Mouse (Mus musculus) kidney, embryonic 15.5 days (tissue): ENCODE results near the gene Gpcpd1. TPM values are rescaled to one million over a fixed set of nuclear protein-coding genes. Genes with fewer than 3 reads are reported as not detected.
A peak's percentile ranks its signal among the peaks of the same experiment; 100 is the strongest.
"Not testable (repeated sequence)": the region's sequence is repeated elsewhere in the genome, so short reads cannot be mapped to it uniquely, and the experiment has no call there.

ENCODE experiments used
- ATAC-seq: fragments of 200-750 bp; cut with Nextera tagmentation; replicated peaks from 2 replicates; pipeline ENCODE4 v1.8.0; 2017; ENCODE audit warnings: moderate TSS enrichment; ENCODE audit not compliant: low FRiP score
- H3K27ac ChIP-seq: fragments of 300-500 bp; sonication (generic); 2 replicates; pipeline ENCODE4 v1.5.1; 2015; ENCODE audit warnings: mild to moderate bottlenecking, inconsistent platforms
- H3K27me3 ChIP-seq: fragments of 300-500 bp; sonication (generic); 2 replicates; pipeline ENCODE4 v1.6.1; 2015; ENCODE audit warnings: inconsistent platforms
- H3K36me3 ChIP-seq: fragments of 300-500 bp; sonication (generic); 2 replicates; pipeline ENCODE4 v1.6.1; 2015; ENCODE audit warnings: inconsistent platforms
- H3K4me1 ChIP-seq: fragments of 300-500 bp; sonication (generic); 2 replicates; pipeline ENCODE4 v1.6.1; 2015; ENCODE audit warnings: inconsistent platforms
- H3K4me2 ChIP-seq: fragments of 300-500 bp; sonication (generic); 2 replicates; pipeline ENCODE4 v1.6.1; 2015; ENCODE audit warnings: moderate library complexity, mild to moderate bottlenecking, inconsistent platforms
- H3K4me3 ChIP-seq: fragments of 300-500 bp; sonication (generic); replicated peaks from 2 replicates; pipeline ENCODE4 v1.5.1; 2015; ENCODE audit warnings: mild to moderate bottlenecking, inconsistent platforms
- H3K9ac ChIP-seq: fragments of 300-500 bp; sonication (generic); 2 replicates; pipeline ENCODE4 v1.6.1; 2015; ENCODE audit warnings: mild to moderate bottlenecking, inconsistent platforms
- H3K9me3 ChIP-seq: fragments of 300-500 bp; sonication (generic); replicated peaks from 2 replicates; pipeline ENCODE4 v1.6.1; 2016; ENCODE audit warnings: inconsistent platforms
- WGBS: fragments of 180-500 bp; shearing (Covaris S2); methylation state at CpG from one replicate; pipeline ENCODE4 v1.1.7; 2015; ENCODE audit warnings: mixed read lengths; 5-methylcytosine and 5-hydroxymethylcytosine counted together
- polyA plus RNA-seq: library from polyadenylated mRNA; unstranded; fragments of >200 nt; fragmentation: Nextera tagmentation; extraction: Ambion mirVana; gene quantifications from 2 replicates; pipeline ENCODE4 v1.2.1, GENCODE M21; 2015

The Gpcpd1 gene
- polyA plus RNA-seq, 1 experiment from 2014 or later: 33.6 TPM

DNA sequence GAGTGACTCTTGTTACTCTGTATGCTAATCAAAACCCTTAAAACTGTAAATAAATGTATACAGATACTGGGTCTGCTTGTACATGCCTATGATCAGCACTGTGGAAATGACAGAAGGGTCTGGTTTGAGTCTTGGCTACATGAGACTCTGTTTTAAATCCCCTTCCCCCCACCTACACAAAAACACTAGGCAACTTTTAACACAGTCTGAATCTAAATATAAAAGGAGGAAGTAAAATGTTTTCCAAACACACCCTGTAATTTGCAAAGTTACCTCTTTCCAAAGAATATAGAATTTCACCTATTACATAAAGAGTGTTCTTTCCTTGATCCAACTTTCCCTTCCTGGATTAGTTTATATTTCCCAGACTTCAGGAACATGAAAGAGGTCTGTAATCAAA lies 14.2 kb upstream of the Gpcpd1 start:
- Histone ChIP-seq H3K9ac (no peak overlapping the region), H3K4me3 (no peak overlapping the region), H3K9me3 (no peaks in the 10 kb centered on the region), H3K4me1 (no peaks in the 10 kb centered on the region), H3K36me3 (no peaks in the 10 kb centered on the region), H3K27ac (no peak overlapping the region), H3K4me2 (no peak overlapping the region), H3K27me3 (no peaks in the 10 kb centered on the region)
- no peak for ATAC-seq

DNA sequence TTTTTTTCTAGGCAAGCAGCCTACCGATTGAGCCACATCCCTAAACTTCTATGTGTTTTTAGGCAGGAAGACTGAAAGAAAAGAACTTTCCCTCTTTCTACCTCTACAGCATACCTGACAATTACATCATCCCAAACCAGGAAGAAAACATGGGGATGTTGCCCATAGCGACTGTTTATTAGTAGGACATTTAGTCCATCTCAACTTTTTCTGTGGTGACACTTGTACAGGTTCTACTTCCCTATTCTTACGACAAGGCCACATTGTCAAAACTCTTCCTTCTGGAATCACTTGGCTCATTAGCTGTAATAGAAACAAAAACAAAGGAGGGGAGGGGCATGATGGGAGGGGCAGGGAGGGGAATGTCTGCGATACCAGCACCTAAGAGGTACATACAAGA lies 12.6 kb upstream of the Gpcpd1 start:
- ATAC-seq: no peak
- Histone ChIP-seq H3K27me3 (no peaks in the 10 kb centered on the region), H3K36me3 (no peaks in the 10 kb centered on the region), H3K9me3 (no peaks in the 10 kb centered on the region), H3K9ac (no peak overlapping the region), H3K4me2 (no peak overlapping the region), H3K4me1 (no peaks in the 10 kb centered on the region), H3K27ac (no peak overlapping the region), H3K4me3 (no peak overlapping the region)
- 79% methylated on average over 4 of the region's 4 CpGs for WGBS

DNA sequence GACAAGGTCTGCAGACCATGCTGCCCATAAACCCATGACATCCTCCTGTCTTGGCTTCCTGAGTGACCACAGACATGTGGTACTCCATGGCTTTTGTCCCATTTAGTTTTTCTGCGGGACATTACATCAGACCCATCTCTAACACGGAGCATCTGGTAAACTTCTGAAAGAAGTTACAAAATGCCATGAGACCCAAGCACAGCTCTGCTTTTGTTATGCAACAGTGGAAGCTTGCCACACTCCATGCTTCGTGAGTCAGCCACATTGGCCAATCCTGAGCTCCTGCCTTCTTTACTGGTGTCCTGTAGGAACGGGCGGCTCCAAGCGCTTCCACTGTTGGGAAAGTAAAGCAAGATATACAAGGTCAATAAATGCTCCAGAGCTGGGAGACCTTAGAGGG lies 11.6 kb upstream of the Gpcpd1 start:
- H3K4me1 ChIP-seq: no peaks in the 10 kb centered on the region
- H3K9me3 ChIP-seq: no peaks in the 10 kb centered on the region
- no peaks in the 10 kb centered on the region for H3K27me3 ChIP-seq
- no peak overlapping the region for H3K4me3 ChIP-seq
- no peak overlapping the region for H3K4me2 ChIP-seq
- no peaks in the 10 kb centered on the region for H3K36me3 ChIP-seq
- no peak overlapping the region for H3K27ac ChIP-seq
- H3K9ac ChIP-seq: no peak overlapping the region
- 87% methylated on average over 6 of the region's 6 CpGs for WGBS
- no peak for ATAC-seq

DNA sequence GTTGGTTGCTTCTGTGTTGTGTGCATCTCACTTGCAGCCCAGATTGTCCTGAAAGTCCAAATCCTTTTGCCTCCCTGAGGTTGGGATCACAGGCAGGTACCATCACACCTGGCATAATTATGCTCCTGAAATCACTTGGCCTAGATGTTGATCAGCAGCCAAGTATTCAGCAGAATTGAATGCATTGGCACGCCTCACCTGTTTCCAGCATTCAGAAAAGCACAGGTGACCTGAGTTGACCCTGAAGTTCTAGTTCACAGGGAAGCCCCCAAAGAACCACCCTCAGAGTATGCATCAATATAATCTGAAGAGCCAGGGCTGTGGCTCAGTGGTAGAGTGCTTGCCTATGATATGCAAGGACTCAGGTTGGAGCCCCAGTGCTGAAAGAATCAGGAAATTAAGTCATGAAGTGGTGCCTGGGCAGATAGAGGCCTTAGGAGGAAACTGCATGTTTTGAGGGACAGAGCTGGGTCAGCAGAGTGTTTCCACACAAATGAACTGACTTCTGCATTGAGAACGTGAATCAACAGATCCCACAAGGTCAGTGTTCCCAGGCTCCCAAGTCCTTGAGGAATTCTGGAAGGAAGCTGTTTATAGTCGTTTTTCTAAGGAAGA lies 10.4 kb upstream of the Gpcpd1 start:
- Histone ChIP-seq H3K36me3 (no peaks in the 10 kb centered on the region), H3K4me1 (no peaks in the 10 kb centered on the region), H3K4me2 (no peak overlapping the region), H3K9ac (no peak overlapping the region), H3K27me3 (no peaks in the 10 kb centered on the region), H3K4me3 (no peak overlapping the region), H3K27ac (no peak overlapping the region), H3K9me3 (no peaks in the 10 kb centered on the region)
- ATAC-seq: no peak
- WGBS: 66% methylated on average over 3 of the region's 3 CpGs

DNA sequence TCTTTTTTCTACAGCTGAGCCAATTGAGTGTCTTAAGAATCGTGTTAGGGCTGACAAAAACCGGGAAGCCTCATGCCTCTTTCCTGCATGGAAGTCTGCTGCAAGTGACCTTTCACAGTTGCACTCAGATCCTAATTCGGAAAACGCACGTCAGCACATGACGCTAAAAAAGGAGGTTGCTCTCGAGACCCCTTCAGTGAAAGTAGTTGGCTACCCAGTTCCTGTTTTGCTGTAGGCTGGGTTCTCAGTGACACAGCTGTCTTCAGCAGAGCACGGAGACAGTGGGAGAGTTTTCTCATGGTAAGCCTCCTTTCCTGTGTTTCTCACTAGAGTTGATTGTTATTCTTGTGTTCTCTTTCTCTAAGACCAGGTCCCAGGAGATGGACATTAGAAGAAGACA lies 9.7 kb upstream of the Gpcpd1 start:
- 63% methylated on average over 8 of the region's 8 CpGs for WGBS
- Histone ChIP-seq H3K4me3 (no peak overlapping the region), H3K4me1 (no peaks in the 10 kb centered on the region), H3K9me3 (no peaks in the 10 kb centered on the region), H3K27me3 (no peaks in the 10 kb centered on the region), H3K4me2 (no peak overlapping the region), H3K9ac (no peak overlapping the region), H3K36me3 (no peaks in the 10 kb centered on the region), H3K27ac (no peak overlapping the region)
- ATAC-seq: no peak

DNA sequence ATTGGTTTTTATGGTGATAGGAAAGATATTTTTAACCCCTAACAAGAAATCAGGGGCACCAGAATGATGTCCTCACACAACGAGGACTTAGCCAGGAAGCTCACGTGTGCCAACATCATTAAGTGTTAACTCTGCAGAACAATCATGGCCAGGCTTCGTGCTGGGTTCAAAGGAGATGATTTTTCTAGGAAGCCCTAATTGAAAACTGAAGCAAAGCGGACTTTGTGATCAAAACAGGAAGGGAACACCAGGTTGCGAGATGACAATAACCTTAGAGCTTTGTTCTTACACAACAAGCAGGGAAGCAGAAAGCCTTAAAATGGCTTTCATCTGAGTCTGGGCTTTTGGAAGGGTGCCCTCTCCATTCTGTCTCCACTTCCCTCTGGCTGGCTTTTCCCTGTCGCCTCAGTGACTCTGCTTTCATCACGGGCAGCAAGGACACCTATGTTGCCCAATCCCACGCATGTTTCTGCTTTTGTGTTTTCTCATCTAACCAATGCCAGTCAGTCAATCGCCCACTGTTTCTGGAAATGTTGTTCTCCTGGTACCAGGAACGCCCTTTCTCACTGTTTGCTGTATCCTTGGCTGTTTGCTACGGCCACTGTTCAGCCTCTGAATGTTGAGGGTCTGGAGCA lies 8.2 kb upstream of the Gpcpd1 start:
- Histone ChIP-seq H3K4me3 (no peak overlapping the region), H3K27ac (no peak overlapping the region), H3K9me3 (no peaks in the 10 kb centered on the region), H3K4me2 (no peak overlapping the region), H3K9ac (no peak overlapping the region), H3K27me3 (no peaks in the 10 kb centered on the region), H3K36me3 (no peaks in the 10 kb centered on the region), H3K4me1 (no peaks in the 10 kb centered on the region)
- WGBS: 87% methylated on average over 11 of the region's 11 CpGs
- ATAC-seq: no peak

DNA sequence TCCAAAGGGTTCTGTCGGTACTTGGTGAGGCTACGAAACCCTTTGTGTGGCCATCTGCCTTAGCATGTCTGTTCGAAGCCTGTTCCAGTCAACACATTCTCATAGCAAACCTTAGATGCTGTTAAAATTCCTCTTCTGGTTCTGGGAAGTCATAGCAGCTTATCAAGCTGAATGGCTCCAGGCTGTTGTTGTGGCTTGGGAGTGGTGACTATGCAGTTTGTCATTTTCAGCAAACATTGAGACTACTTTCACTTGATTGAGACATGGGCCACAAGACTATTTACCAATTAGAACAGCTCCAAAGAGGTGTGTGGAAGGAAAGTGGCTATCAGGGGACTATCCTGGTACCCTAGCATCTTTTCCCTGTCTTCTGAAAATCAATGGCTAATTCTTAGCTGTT lies 4.6 kb upstream of the Gpcpd1 start:
- H3K9me3 ChIP-seq: no peaks in the 10 kb centered on the region
- no peaks in the 10 kb centered on the region for H3K36me3 ChIP-seq
- 93% methylated on average over 3 of the region's 3 CpGs for WGBS
- ATAC-seq: no peak
- no peak overlapping the region for H3K27ac ChIP-seq
- H3K4me1 ChIP-seq: peaks cover 6% of the 10 kb centered on the region; the same call in 1 of the 2 replicates
- H3K9ac ChIP-seq: no peak overlapping the region
- no peak overlapping the region for H3K4me3 ChIP-seq
- H3K4me2 ChIP-seq: no peak overlapping the region
- no peaks in the 10 kb centered on the region for H3K27me3 ChIP-seq

DNA sequence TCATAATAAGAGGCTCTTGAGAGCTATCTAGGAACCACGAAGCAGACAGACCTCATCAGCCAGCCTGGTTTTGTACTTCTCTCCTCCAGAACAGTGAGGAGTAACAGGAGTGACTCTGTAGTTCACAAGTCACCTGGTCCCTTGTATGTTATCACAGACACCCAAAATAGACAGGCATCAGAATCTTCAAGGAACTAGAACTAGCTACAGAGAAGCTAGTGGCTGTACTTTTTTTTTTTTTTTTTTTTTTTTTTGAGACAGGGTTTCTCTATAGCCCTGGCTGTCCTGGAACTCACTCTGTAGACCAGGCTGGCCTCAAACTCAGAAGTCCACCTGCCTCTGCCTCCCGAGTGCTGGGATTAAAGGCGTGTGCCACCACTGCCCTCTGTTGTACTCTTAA lies 4.0 kb upstream of the Gpcpd1 start:
- not testable (repeated sequence) for H3K4me1 ChIP-seq, H3K27me3 ChIP-seq, H3K4me2 ChIP-seq, H3K27ac ChIP-seq, ATAC-seq, H3K9ac ChIP-seq, H3K36me3 ChIP-seq, H3K9me3 ChIP-seq, H3K4me3 ChIP-seq
- WGBS: 88% methylated on average over 3 of the region's 3 CpGs

DNA sequence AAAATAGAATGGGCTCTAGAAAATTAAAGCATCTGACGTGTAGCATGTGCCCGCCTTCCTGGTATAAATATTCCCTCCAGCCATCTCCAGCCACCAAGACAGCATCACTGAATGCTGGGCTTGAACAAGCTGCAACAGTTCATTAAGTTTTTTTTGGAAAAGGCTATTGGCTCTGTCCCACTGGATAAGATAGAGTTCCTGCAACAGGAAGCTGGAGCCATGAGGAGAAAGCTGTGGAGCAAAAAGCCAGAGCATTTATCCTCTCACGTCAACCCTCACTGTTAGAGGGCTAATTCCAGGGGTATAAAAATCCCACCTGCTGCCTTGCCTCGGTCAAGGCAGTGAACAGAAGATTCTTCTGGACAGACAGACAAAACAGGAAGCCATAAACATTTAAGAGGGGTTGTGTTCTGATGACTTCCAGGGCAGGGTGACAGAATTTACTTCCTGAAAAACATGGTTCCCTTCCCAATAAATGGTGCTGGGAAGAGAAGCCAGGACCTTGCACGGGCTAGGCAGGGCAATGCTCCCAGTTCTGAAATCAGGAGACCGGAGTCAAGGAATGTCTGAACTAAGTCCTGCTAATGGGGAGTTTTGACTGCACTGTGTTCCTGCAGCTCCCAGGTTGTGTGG lies 2.5 kb upstream of the Gpcpd1 start:
- Histone ChIP-seq H3K27me3 (no peaks in the 10 kb centered on the region), H3K36me3 (no peaks in the 10 kb centered on the region), H3K27ac (peak overlapping the region; percentile 2; the same call in 1 of the 2 replicates), H3K9me3 (no peaks in the 10 kb centered on the region), H3K4me1 (peaks cover 6% of the 10 kb centered on the region; the same call in 1 of the 2 replicates), H3K9ac (no peak overlapping the region), H3K4me3 (no peak overlapping the region), H3K4me2 (no peak overlapping the region)
- ATAC-seq: 0 out of 2 replicates have a peak, but pooled peaks have one; percentile 33
- WGBS: 36% methylated on average over 6 of the region's 6 CpGs

DNA sequence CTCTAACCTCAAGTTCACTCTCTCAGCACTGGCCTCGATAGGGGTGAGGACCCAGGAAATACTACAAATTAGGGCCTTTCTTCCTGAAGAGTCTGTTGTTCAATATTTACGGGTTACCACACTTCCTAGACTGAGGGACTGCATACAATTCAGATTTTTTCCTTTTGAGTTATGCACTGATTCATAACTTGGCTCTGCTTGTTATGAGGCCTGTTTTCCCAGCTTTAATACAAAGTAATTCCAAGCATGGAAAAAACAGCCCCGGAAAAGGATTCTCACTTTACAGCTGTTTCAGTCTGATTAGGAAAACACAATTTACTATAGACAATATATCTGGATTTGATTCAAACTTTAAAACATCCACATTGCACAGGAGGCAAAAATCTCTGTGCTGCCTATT lies 1.5 kb downstream of the Gpcpd1 start:
- H3K36me3 ChIP-seq: no peaks in the 10 kb centered on the region
- no peaks in the 10 kb centered on the region for H3K27me3 ChIP-seq
- no peak overlapping the region for H3K4me3 ChIP-seq
- no peak overlapping the region for H3K9ac ChIP-seq
- 54% methylated on average over 3 of the region's 3 CpGs for WGBS
- no peak for ATAC-seq
- no peak overlapping the region for H3K27ac ChIP-seq
- H3K4me1 ChIP-seq: peaks cover 19% of the 10 kb centered on the region
- no peaks in the 10 kb centered on the region for H3K9me3 ChIP-seq
- H3K4me2 ChIP-seq: no peak overlapping the region

DNA sequence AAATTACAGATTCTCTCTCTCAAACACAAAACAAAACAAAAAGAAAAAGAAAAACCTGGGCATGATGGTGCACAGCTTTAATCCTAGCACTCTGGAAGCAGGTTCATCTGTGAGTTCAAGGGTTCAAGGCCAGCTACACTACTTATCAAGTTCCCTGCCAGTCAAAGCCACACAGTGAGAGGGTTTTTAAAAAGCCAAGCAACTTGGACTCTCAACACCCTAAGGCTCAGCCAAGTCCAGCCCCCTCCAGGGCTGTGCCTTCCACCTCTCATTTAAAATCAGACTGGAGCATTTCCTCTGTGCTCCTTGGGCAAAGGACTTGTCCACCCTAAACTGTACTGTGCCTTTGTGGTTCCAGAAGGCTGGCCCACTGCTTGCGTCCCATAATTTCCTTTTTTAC lies 3.3 kb downstream of the Gpcpd1 start:
- Histone ChIP-seq H3K4me3 (no peak overlapping the region), H3K36me3 (no peaks in the 10 kb centered on the region), H3K9me3 (peaks cover under 1% of the 10 kb centered on the region; the same call in 1 of the 2 replicates), H3K4me2 (no peak overlapping the region), H3K27me3 (no peaks in the 10 kb centered on the region), H3K9ac (no peak overlapping the region), H3K4me1 (peaks cover 13% of the 10 kb centered on the region), H3K27ac (no peak overlapping the region)
- 84% methylated on average over 1 of the region's 1 CpGs for WGBS
- no peak for ATAC-seq

DNA sequence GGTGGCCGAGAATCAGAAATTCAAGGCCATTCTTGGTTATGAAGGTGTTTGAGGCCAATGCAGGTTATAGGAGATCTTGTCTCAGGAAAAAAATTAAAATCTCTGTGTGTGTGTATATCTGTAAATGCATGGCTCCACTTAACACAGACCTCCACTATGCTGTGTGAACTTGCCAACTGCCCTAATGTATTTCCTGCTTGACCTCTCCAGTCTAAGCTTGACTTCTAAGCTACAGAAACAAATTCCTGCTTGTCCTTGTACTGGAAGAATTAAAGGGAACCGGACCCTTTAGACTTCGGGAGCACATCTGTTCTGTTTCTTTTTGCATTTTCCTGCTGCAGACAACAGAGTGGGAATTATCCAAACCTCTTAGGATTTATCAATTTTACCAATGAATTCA lies 4.4 kb downstream of the Gpcpd1 start:
- 50% methylated on average over 3 of the region's 3 CpGs for WGBS
- no peak overlapping the region for H3K27ac ChIP-seq

More for the DNA sequence above, 4.4 kb downstream of the Gpcpd1 start:
- Histone ChIP-seq H3K4me3 (no peak overlapping the region), H3K9me3 (peaks cover 3% of the 10 kb centered on the region; the same call in 1 of the 2 replicates), H3K9ac (no peak overlapping the region), H3K36me3 (no peaks in the 10 kb centered on the region), H3K4me2 (no peak overlapping the region), H3K27me3 (no peaks in the 10 kb centered on the region), H3K4me1 (peaks cover 13% of the 10 kb centered on the region)
- no peak for ATAC-seq
